Comparison of ENCODE assay signal across 8 mouse cellular contexts in genomic region chr13:36726951-36727778, GRCm38 (mm10). TPM values are rescaled to one million over a fixed set of nuclear protein-coding genes. Genes with fewer than 3 reads are reported as not detected.
A peak's percentile ranks its signal among the peaks of the same experiment; 100 is the strongest.
DNase-seq lines count a peak whose midpoint lies in the region; ATAC-seq and TF ChIP-seq lines count a peak whose summit lies in the region.

No protein-coding gene starts in this region.

- peak overlapping the region; percentile 67 for H3K9ac ChIP-seq in forebrain, embryonic 13.5 days
- no peak overlapping the region for H3K9ac ChIP-seq in stomach, embryonic 15.5 days

- H3K27ac ChIP-seq in kidney, adult 2 months (ENCODE audit: insufficient read depth, low read depth, low read length) = no peak overlapping the region
- H3K27ac ChIP-seq in forebrain, embryonic 13.5 days = peak overlapping the region; percentile 95
- no peak overlapping the region for H3K27ac ChIP-seq in stomach, embryonic 15.5 days

- no peaks in the 10 kb centered on the region for H3K9me3 ChIP-seq in forebrain, embryonic 13.5 days (replicated peaks)
- no peaks in the 10 kb centered on the region for H3K9me3 ChIP-seq in stomach, embryonic 15.5 days

- TF ChIP-seq CTCF in kidney, adult 2 months (conservative IDR thresholded peaks at IDR 0.05; ENCODE audit: insufficient read depth, insufficient read length, low read depth, low read length) = no peak
- TF ChIP-seq CTCF in brain, embryonic 14.5 days (IDR thresholded peaks at IDR 0.05; ENCODE audit: borderline replicate concordance, extremely low read depth, insufficient read depth, insufficient read length) = no peak

- no peak overlapping the region for H3K4me3 ChIP-seq in kidney, adult 2 months (ENCODE audit: insufficient read depth, low read depth, low read length)
- H3K4me3 ChIP-seq in forebrain, embryonic 13.5 days = peak overlapping the region; percentile 52
- peak overlapping the region; percentile 21 for H3K4me3 ChIP-seq in stomach, embryonic 15.5 days (replicated peaks)

- 3% methylated on average over 34 of the region's 34 CpGs for WGBS in kidney, adult 2 months
- under 1% methylated on average over 34 of the region's 34 CpGs for WGBS in forebrain, embryonic 13.5 days
- WGBS in stomach, embryonic 15.5 days = 1% methylated on average over 34 of the region's 34 CpGs

- no peaks in the 10 kb centered on the region for H3K36me3 ChIP-seq in kidney, adult 2 months (ENCODE audit: control insufficient read depth, insufficient read depth, low read length)
- no peaks in the 10 kb centered on the region for H3K36me3 ChIP-seq in forebrain, embryonic 13.5 days (ENCODE audit: poor library complexity, severe bottlenecking)
- no peaks in the 10 kb centered on the region for H3K36me3 ChIP-seq in stomach, embryonic 15.5 days

- peak overlapping the region; percentile 72 for H3K4me2 ChIP-seq in forebrain, embryonic 13.5 days
- peak overlapping the region; percentile 49 for H3K4me2 ChIP-seq in stomach, embryonic 15.5 days

- peak; percentile 13 for DNase-seq in kidney, adult 2 months
- no peak for DNase-seq in kidney, postnatal 10 days
- DNase-seq in brain, embryonic 14.5 days (ENCODE audit: low read depth) = peak; percentile 96
- peak; percentile 63 to 67 for DNase-seq in layer of hippocampus, adult 8-10 months (ENCODE audit: low spot score in 2 of 2)
- DNase-seq in lung, postnatal 36 days = peak; percentile 60
- no peak for DNase-seq in urinary bladder, postnatal 36 days (ENCODE audit: low spot score in 2 of 2)

- peaks cover 12% of the 10 kb centered on the region for H3K27me3 ChIP-seq in kidney, adult 2 months (replicated peaks; ENCODE audit: control insufficient read depth, insufficient read depth, low read length)
- peaks cover 85% of the 10 kb centered on the region for H3K27me3 ChIP-seq in forebrain, embryonic 13.5 days
- peaks cover 85% of the 10 kb centered on the region for H3K27me3 ChIP-seq in stomach, embryonic 15.5 days (replicated peaks)

- no peak for TF ChIP-seq POLR2A in kidney, adult 2 months (IDR thresholded peaks at IDR 0.05; ENCODE audit: low read depth, low read length)
- TF ChIP-seq POLR2A in brain, embryonic 14.5 days (IDR thresholded peaks at IDR 0.05; ENCODE audit: borderline replicate concordance, extremely low read depth, insufficient read depth, insufficient read length, poor library complexity, severe bottlenecking) = peak; percentile 17; the same call in 1 of the 2 replicates

- peak; percentile 79 for ATAC-seq in forebrain, embryonic 13.5 days
- no peak for ATAC-seq in stomach, embryonic 15.5 days (ENCODE audit: insufficient read depth, low FRiP score, low read depth)

- H3K4me1 ChIP-seq in kidney, adult 2 months (ENCODE audit: control insufficient read depth, insufficient read depth, low read length) = 0 out of 2 replicates have a peak, but pooled peaks cover 2% of the 10 kb centered on the region
- H3K4me1 ChIP-seq in forebrain, embryonic 13.5 days = peaks cover 45% of the 10 kb centered on the region
- peaks cover 17% of the 10 kb centered on the region for H3K4me1 ChIP-seq in stomach, embryonic 15.5 days

RNA-seq across cellular contexts. Expression of gene Nrn1, which starts 7.8 kb away (rescaled TPM):
- 0.34 and 0.48 TPM in 2 replicates for polyA plus RNA-seq in kidney, adult 2 months (2012; rRNA removed)
- polyA plus RNA-seq in brain, embryonic 14.5 days (2012; rRNA removed) = 67.3 and 67.5 TPM in 2 replicates
- 48.9 and 49.9 TPM in 2 replicates for polyA plus RNA-seq in forebrain, embryonic 13.5 days (2015; fragmentation: Nextera tagmentation; extraction: Ambion mirVana)
- total RNA-seq in layer of hippocampus, adult 8-10 months (2022) = 100 to 1,000 TPM; 226 to 246 (median 235) TPM
- 10.8 and 11.0 TPM in 2 replicates for polyA plus RNA-seq in stomach, embryonic 15.5 days (2015; fragmentation: Nextera tagmentation; extraction: Ambion mirVana)

Comparison
In these comparisons a context has a peak if more than half of its experiments do, and no peak if none do; other contexts are left out.
1. DNase-seq: peak in kidney, adult 2 months (single experiment), brain, embryonic 14.5 days (single experiment), layer of hippocampus, adult 8-10 months (2 of 2) and lung, postnatal 36 days (single experiment); none in kidney, postnatal 10 days (single experiment) and urinary bladder, postnatal 36 days (0 of 2).